Mouse (Mus musculus) ES-E14 (cell line): ENCODE data around the gene Ssc4d.

Experiments
- CHD2 ChIP-seq: IDR thresholded peaks from 2 replicates; pipeline ENCODE4 v1.6.1; 2014; ENCODE audit warnings: mild to moderate bottlenecking, low read depth, low read length, inconsistent platforms
- ZC3H11A ChIP-seq: IDR thresholded peaks from 2 replicates; pipeline ENCODE4 v1.6.1; 2012; ENCODE audit warnings: low read depth, mild to moderate bottlenecking, inconsistent platforms, low read length, borderline replicate concordance

DNA sequence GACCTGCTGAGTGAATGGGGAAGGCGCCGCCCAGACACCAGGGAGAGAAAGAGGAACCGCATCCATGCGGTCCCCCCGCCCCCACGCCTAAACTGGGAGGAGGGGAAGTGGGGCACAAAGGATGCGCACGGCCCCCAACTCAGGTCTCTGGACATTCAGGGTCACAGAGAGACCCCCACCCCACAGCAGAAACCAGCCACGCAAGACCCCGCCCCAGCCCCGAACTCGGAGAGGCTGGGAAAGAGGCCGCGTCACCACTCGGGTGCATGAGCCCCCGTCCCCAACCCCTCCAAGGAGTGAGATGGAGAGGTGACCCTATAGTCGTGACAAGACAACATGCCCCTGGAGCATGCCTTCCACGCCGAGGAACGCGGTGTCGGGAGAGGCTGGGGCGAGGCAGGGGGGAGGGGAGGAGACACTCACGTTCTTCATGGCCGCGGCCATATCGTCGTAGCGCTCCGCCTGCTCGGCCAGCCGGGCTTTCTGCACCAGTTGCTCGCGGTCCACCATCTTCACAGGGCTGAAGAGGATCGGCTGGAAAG, 40.4 kb downstream of the Ssc4d start:
- 0 out of 2 replicates have a peak, but pooled peaks have one; percentile 50 for TF ChIP-seq CHD2
- no peak for TF ChIP-seq ZC3H11A
